21 mouse cellular contexts compared by ENCODE assay signal in the genomic region with DNA sequence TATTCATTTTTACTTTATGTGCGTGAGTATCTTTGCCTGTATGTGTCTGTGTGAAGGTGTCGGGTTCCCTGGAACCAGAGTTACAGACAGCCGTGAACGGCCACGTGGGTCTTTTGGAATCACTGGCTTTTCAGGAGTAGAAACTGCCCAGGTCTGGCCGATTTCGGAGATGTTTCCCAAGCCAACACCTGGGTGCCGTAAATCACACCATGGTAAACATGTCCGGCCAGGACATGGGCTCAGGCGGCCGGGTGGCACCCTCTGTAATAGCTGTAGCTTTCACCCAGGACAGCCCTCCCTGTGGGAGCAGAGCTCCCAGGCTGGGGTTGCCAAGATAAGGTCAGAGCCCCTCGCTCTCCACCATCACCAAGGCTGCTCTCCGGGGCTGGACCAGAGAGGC.
DNase-seq lines count a peak whose midpoint lies in the region; ATAC-seq and TF ChIP-seq lines count a peak whose summit lies in the region.
"Had no signal": no experiment of that assay in that cellular context is flagged by ENCODE, and none has a peak within 500 bp of the region (broad histone marks: within the 10 kb centered on the region; RNA-seq: fewer than 3 reads in every experiment).

No protein-coding gene starts in this region.

- no peaks in the 10 kb centered on the region for H3K36me3 ChIP-seq in intestine, embryonic 15.5 days
- no peaks in the 10 kb centered on the region for H3K36me3 ChIP-seq in small intestine, adult 2 months (ENCODE audit: control insufficient read depth, insufficient read depth, low read length)
- H3K36me3 ChIP-seq: embryonic facial prominence, embryonic 13.5 days; forebrain, embryonic 15.5 days; liver, embryonic 12.5 days; midbrain, embryonic 12.5 days had no signal

- peak overlapping the region; percentile 49 for H3K4me2 ChIP-seq in intestine, embryonic 15.5 days (replicated peaks)
- H3K4me2 ChIP-seq: embryonic facial prominence, embryonic 13.5 days; forebrain, embryonic 15.5 days; heart, embryonic 11.5 days; hindbrain, embryonic 14.5 days; liver, embryonic 12.5 days; midbrain, embryonic 12.5 days had no signal

- no peak for ATAC-seq in intestine, embryonic 15.5 days
- ATAC-seq: forebrain, embryonic 15.5 days; liver, embryonic 12.5 days had no signal

- no peak for DNase-seq in lung, adult 2 months
- no peak for DNase-seq in lung, postnatal 10 days
- peak; percentile 50 for DNase-seq in embryo, embryonic 10.5 days (ENCODE audit: low spot score)
- no peak for DNase-seq in left cerebral cortex, postnatal 25 days (ENCODE audit: low spot score in 2 of 2)
- no peak for DNase-seq in heart, adult 8-10 months (ENCODE audit: low spot score)
- DNase-seq: adrenal gland, postnatal 36 days; B cell, adult 2 months; cerebellum, adult 2 months; heart, postnatal 10 days; kidney, adult 11 months; kidney, postnatal 10 days; spleen, adult 18-20 months had no signal

- no peak for TF ChIP-seq CTCF in lung, adult 2 months (IDR thresholded peaks at IDR 0.05; ENCODE audit: insufficient read depth, low read length)
- TF ChIP-seq CTCF in small intestine, adult 2 months (IDR thresholded peaks at IDR 0.05; ENCODE audit: extremely low read depth, insufficient read length, insufficient replicate concordance, low read depth, low read length): no peak

- TF ChIP-seq POLR2A in lung, adult 2 months (IDR thresholded peaks at IDR 0.05; ENCODE audit: borderline replicate concordance, extremely low read depth, low read depth, low read length): no peak
- TF ChIP-seq POLR2A in small intestine, adult 2 months (IDR thresholded peaks at IDR 0.05; ENCODE audit: low read depth, low read length): no peak

- WGBS in lung, adult 2 months: 15% methylated on average over 13 of the region's 13 CpGs
- WGBS in intestine, embryonic 15.5 days: 10% methylated on average over 13 of the region's 13 CpGs
- WGBS in small intestine, adult 2 months: 13% methylated on average over 13 of the region's 13 CpGs

- H3K27ac ChIP-seq in intestine, embryonic 15.5 days: peak overlapping the region; percentile 70
- peak overlapping the region; percentile 68 for H3K27ac ChIP-seq in small intestine, adult 2 months (ENCODE audit: insufficient read depth, low read depth, low read length)
- H3K27ac ChIP-seq: embryonic facial prominence, embryonic 13.5 days; forebrain, embryonic 15.5 days; hindbrain, embryonic 14.5 days; layer of hippocampus, adult 2 months; liver, embryonic 12.5 days; midbrain, embryonic 12.5 days had no signal

- H3K4me1 ChIP-seq in lung, adult 2 months (ENCODE audit: control insufficient read depth, insufficient read depth, low read length): peaks cover 5% of the 10 kb centered on the region; the same call in 1 of the 2 replicates
- H3K4me1 ChIP-seq in intestine, embryonic 15.5 days (replicated peaks): peaks cover 39% of the 10 kb centered on the region
- H3K4me1 ChIP-seq in small intestine, adult 2 months (ENCODE audit: control insufficient read depth, insufficient read depth, insufficient read length, low read length): no peaks in the 10 kb centered on the region; the same call in 1 of the 2 replicates
- H3K4me1 ChIP-seq: liver, embryonic 12.5 days had no signal

- H3K9me3 ChIP-seq in intestine, embryonic 15.5 days: no peaks in the 10 kb centered on the region
- H3K9me3 ChIP-seq: embryonic facial prominence, embryonic 13.5 days; forebrain, embryonic 15.5 days; liver, embryonic 12.5 days; midbrain, embryonic 12.5 days had no signal

- H3K4me3 ChIP-seq in lung, adult 2 months (replicated peaks; ENCODE audit: extremely low read depth, low read depth, low read length): peak overlapping the region; percentile 9
- peak overlapping the region; percentile 15 for H3K4me3 ChIP-seq in intestine, embryonic 15.5 days (replicated peaks)
- no peak overlapping the region for H3K4me3 ChIP-seq in small intestine, adult 2 months (ENCODE audit: low read depth, low read length)
- H3K4me3 ChIP-seq: embryonic facial prominence, embryonic 13.5 days; forebrain, embryonic 15.5 days; layer of hippocampus, adult 2 months; liver, embryonic 12.5 days; midbrain, embryonic 12.5 days had no signal

- H3K9ac ChIP-seq in intestine, embryonic 15.5 days: peak overlapping the region; percentile 39
- H3K9ac ChIP-seq: embryonic facial prominence, embryonic 13.5 days; forebrain, embryonic 15.5 days; hindbrain, embryonic 14.5 days; liver, embryonic 12.5 days; midbrain, embryonic 12.5 days had no signal

- intact Hi-C loops in left cerebral cortex, postnatal 25 days (cut with DNase I): loop anchor here (5.0 kb wide), 1 partner anchor 187 kb away; no protein-coding TSS in a partner anchor

- peaks cover 61% of the 10 kb centered on the region for H3K27me3 ChIP-seq in intestine, embryonic 15.5 days (replicated peaks)
- H3K27me3 ChIP-seq in small intestine, adult 2 months (ENCODE audit: control insufficient read depth, insufficient read depth, low read length): peaks cover 39% of the 10 kb centered on the region
